Comparison of ENCODE assay signal across 16 mouse cellular contexts in genomic region chr5:63817270-63817669, GRCm38 (mm10). TPM values are rescaled to one million over a fixed set of nuclear protein-coding genes. Genes with fewer than 3 reads are reported as not detected.
DNase-seq lines count a peak whose midpoint lies in the region; ATAC-seq and TF ChIP-seq lines count a peak whose summit lies in the region.
"Had no signal": no experiment of that assay in that cellular context is flagged by ENCODE, and none has a peak within 500 bp of the region (broad histone marks: within the 10 kb centered on the region; RNA-seq: fewer than 3 reads in every experiment).

No protein-coding gene starts in this region.

- no peak for TF ChIP-seq EP300 in liver, postnatal 0 days (IDR thresholded peaks at IDR 0.05; ENCODE audit: low read depth)

- H3K27ac ChIP-seq in heart, embryonic 10.5 days = no peak overlapping the region
- H3K27ac ChIP-seq in liver, postnatal 0 days (ENCODE audit: low read depth) = peak overlapping the region; percentile 53; the same call in 1 of the 2 replicates
- 0 out of 2 replicates have a peak overlapping the region, but pooled peaks have one; percentile 54 for H3K27ac ChIP-seq in intestine, embryonic 15.5 days
- H3K27ac ChIP-seq in small intestine, adult 2 months (ENCODE audit: insufficient read depth, low read depth, low read length) = peak overlapping the region; percentile 69
- H3K27ac ChIP-seq: embryonic facial prominence, embryonic 12.5 days; left cerebral cortex, adult 2 months; liver, embryonic 15.5 days; stomach, postnatal 0 days had no signal

- ATAC-seq in liver, postnatal 0 days = no peak
- peak; percentile 34 for ATAC-seq in intestine, embryonic 15.5 days
- ATAC-seq: forebrain, embryonic 16.5 days had no signal

- no peaks in the 10 kb centered on the region for H3K9me3 ChIP-seq in heart, embryonic 10.5 days
- H3K9me3 ChIP-seq in liver, postnatal 0 days (ENCODE audit: low read length) = no peaks in the 10 kb centered on the region
- H3K9me3 ChIP-seq in intestine, embryonic 15.5 days = no peaks in the 10 kb centered on the region
- H3K9me3 ChIP-seq: embryonic facial prominence, embryonic 12.5 days; liver, embryonic 15.5 days had no signal

- H3K9ac ChIP-seq in liver, postnatal 0 days (replicated peaks) = no peak overlapping the region
- H3K9ac ChIP-seq in intestine, embryonic 15.5 days = no peak overlapping the region
- H3K9ac ChIP-seq: embryonic facial prominence, embryonic 12.5 days; liver, embryonic 15.5 days had no signal

- H3K27me3 ChIP-seq in heart, embryonic 10.5 days (ENCODE audit: insufficient read depth, poor library complexity, severe bottlenecking) = peaks cover 25% of the 10 kb centered on the region
- H3K27me3 ChIP-seq in liver, postnatal 0 days (ENCODE audit: insufficient read depth, low read length) = no peaks in the 10 kb centered on the region
- no peaks in the 10 kb centered on the region for H3K27me3 ChIP-seq in intestine, embryonic 15.5 days (replicated peaks)
- H3K27me3 ChIP-seq in small intestine, adult 2 months (ENCODE audit: control insufficient read depth, insufficient read depth, low read length) = no peaks in the 10 kb centered on the region

- TF ChIP-seq CTCF in liver, postnatal 0 days (IDR thresholded peaks at IDR 0.05; ENCODE audit: low read depth) = no peak
- TF ChIP-seq CTCF in small intestine, adult 2 months (IDR thresholded peaks at IDR 0.05; ENCODE audit: extremely low read depth, insufficient read length, insufficient replicate concordance, low read depth, low read length) = no peak

- WGBS in heart, embryonic 10.5 days = 62% methylated on average over 5 of the region's 5 CpGs
- 64% methylated on average over 5 of the region's 5 CpGs for WGBS in liver, postnatal 0 days (ENCODE audit: insufficient replicate concordance)
- 54% methylated on average over 5 of the region's 5 CpGs for WGBS in intestine, embryonic 15.5 days
- 21% methylated on average over 5 of the region's 5 CpGs for WGBS in small intestine, adult 2 months

- no peak for TF ChIP-seq POLR2A in small intestine, adult 2 months (IDR thresholded peaks at IDR 0.05; ENCODE audit: low read depth, low read length)

- peaks cover 9% of the 10 kb centered on the region; the same call in 1 of the 2 replicates for H3K4me1 ChIP-seq in heart, embryonic 10.5 days
- H3K4me1 ChIP-seq in liver, postnatal 0 days (ENCODE audit: insufficient read depth) = peaks cover 48% of the 10 kb centered on the region
- H3K4me1 ChIP-seq in intestine, embryonic 15.5 days (replicated peaks) = 0 out of 2 replicates have a peak, but pooled peaks cover 12% of the 10 kb centered on the region
- H3K4me1 ChIP-seq in small intestine, adult 2 months (ENCODE audit: control insufficient read depth, insufficient read depth, insufficient read length, low read length) = peaks cover 23% of the 10 kb centered on the region
- H3K4me1 ChIP-seq: embryonic facial prominence, embryonic 12.5 days had no signal

- no peak overlapping the region for H3K4me3 ChIP-seq in heart, embryonic 10.5 days
- H3K4me3 ChIP-seq in liver, postnatal 0 days (ENCODE audit: low read depth, low read length) = no peak overlapping the region
- H3K4me3 ChIP-seq in intestine, embryonic 15.5 days (replicated peaks) = no peak overlapping the region
- no peak overlapping the region for H3K4me3 ChIP-seq in small intestine, adult 2 months (ENCODE audit: low read depth, low read length)
- H3K4me3 ChIP-seq: embryonic facial prominence, embryonic 12.5 days; left cerebral cortex, adult 2 months; liver, embryonic 15.5 days had no signal

- H3K4me2 ChIP-seq in liver, postnatal 0 days (ENCODE audit: low read depth, low read length) = no peak overlapping the region
- H3K4me2 ChIP-seq in intestine, embryonic 15.5 days (replicated peaks) = no peak overlapping the region
- H3K4me2 ChIP-seq: embryonic facial prominence, embryonic 12.5 days; liver, embryonic 15.5 days had no signal

- no peaks in the 10 kb centered on the region for H3K36me3 ChIP-seq in heart, embryonic 10.5 days
- H3K36me3 ChIP-seq in liver, postnatal 0 days (replicated peaks; ENCODE audit: insufficient read depth, low read length) = no peaks in the 10 kb centered on the region
- H3K36me3 ChIP-seq in intestine, embryonic 15.5 days = no peaks in the 10 kb centered on the region
- no peaks in the 10 kb centered on the region for H3K36me3 ChIP-seq in small intestine, adult 2 months (ENCODE audit: control insufficient read depth, insufficient read depth, low read length)
- H3K36me3 ChIP-seq: embryonic facial prominence, embryonic 12.5 days; liver, embryonic 15.5 days had no signal

- DNase-seq in heart, adult 8-10 months (ENCODE audit: low spot score) = peak; percentile 36
- DNase-seq in heart, embryonic 10.5 days (ENCODE audit: low spot score) = no peak
- DNase-seq in liver, postnatal 0 days = no peak
- DNase-seq in liver = no peak
- no peak for DNase-seq in urinary bladder, postnatal 25 days (ENCODE audit: low spot score)
- DNase-seq: adrenal gland, postnatal 25 days; cerebellum, adult 9-10 months; lung, postnatal 14 days; right cerebral cortex, adult 18-20 months had no signal

RNA-seq across cellular contexts. Expression of gene 0610040J01Rik, which starts 5.1 kb away (rescaled TPM):
- total RNA-seq in heart, adult 8-10 months (2022) = 1 to 10 TPM; 4.1 to 6.1 (median 5.1) TPM
- polyA plus RNA-seq in heart, embryonic 10.5 days (2016; fragmentation: Nextera tagmentation; extraction: Ambion mirVana) = 1.2 and 7.1 TPM in 2 replicates
- polyA plus RNA-seq in liver, postnatal 0 days (2015; fragmentation: Nextera tagmentation; extraction: Ambion mirVana) = 26.8 and 31.7 TPM in 2 replicates
- polyA plus RNA-seq in intestine, embryonic 15.5 days (2015; fragmentation: Nextera tagmentation; extraction: Ambion mirVana) = 44.5 and 45.9 TPM in 2 replicates
- 38.7 and 53.8 TPM in 2 replicates for polyA plus RNA-seq in small intestine, adult 2 months (2012; rRNA removed)
